Mouse (Mus musculus) megakaryocyte, embryonic 14.5 days (primary cell): ENCODE measurements around the gene Tgfbr3.

Experiments
- FLI1 ChIP-seq: IDR thresholded peaks from 2 replicates; pipeline ENCODE4 v1.6.1; 2012; ENCODE audit warnings: low read length, inconsistent platforms, mixed read lengths
- GATA1 ChIP-seq: IDR thresholded peaks from 3 replicates; pipeline ENCODE4 v1.6.1; 2012; ENCODE audit warnings: mixed read lengths, low read length, inconsistent platforms, borderline replicate concordance

GRCm38 (mm10) chr5:107166659-107167370 is 122.6 kb downstream of the Tgfbr3 start:
- TF ChIP-seq GATA1 (no peak), FLI1 (no peak)
